Mouse (Mus musculus) embryonic facial prominence, embryonic 12.5 days (tissue): ENCODE results near the gene Kdm4b. TPM values are rescaled to one million over a fixed set of nuclear protein-coding genes. Genes with fewer than 3 reads are reported as not detected.

ENCODE experiments used
- microRNA-seq: library from miRNA; unstranded; fragments of <30 nt; microRNA quantifications from one replicate; pipeline ENCODE4, GENCODE M21; 2017
- polyA plus RNA-seq: library from polyadenylated mRNA; unstranded; fragments of >200 nt; fragmentation: Nextera tagmentation; extraction: Ambion mirVana; gene quantifications from 2 replicates; pipeline ENCODE4 v1.2.1, GENCODE M21; 2016

The Kdm4b gene
- polyA plus RNA-seq, 1 experiment from 2014 or later: 54.6 TPM

Small RNAs within 50 kb of the gene (microRNA-seq; reads per million reads assigned to microRNA genes)
- 2.4 reads per million, percentile 9 among the genes with 10 or more reads in this experiment for gene Mir6977

Other genes starting within 250 kb of the Kdm4b start
- 173 and 179 TPM in 2 replicates for gene Hdgfl2, start 246.4 kb upstream of the Kdm4b start, polyA plus RNA-seq
- gene Plin4, start 216.3 kb upstream of the Kdm4b start, polyA plus RNA-seq: 0.08 and 0.10 TPM in 2 replicates
- gene Plin5, start 208.5 kb upstream of the Kdm4b start, polyA plus RNA-seq: 0.15 and 0.29 TPM in 2 replicates
- gene Lrg1, start 204.1 kb upstream of the Kdm4b start, polyA plus RNA-seq: 0.15 and 0.23 TPM in 2 replicates
- 4.3 and 4.6 TPM in 2 replicates for gene Sema6b, start 185.7 kb upstream of the Kdm4b start, polyA plus RNA-seq
- 12.4 and 13.0 TPM in 2 replicates for gene Tnfaip8l1, start 163.6 kb upstream of the Kdm4b start, polyA plus RNA-seq
- 71.0 and 76.2 TPM in 2 replicates for gene Mydgf, start 142.1 kb upstream of the Kdm4b start, polyA plus RNA-seq
- 41.4 and 43.4 TPM in 2 replicates for gene Dpp9, start 107.2 kb upstream of the Kdm4b start, polyA plus RNA-seq
- gene Fem1a, start 69.3 kb upstream of the Kdm4b start, polyA plus RNA-seq: 15.3 and 15.5 TPM in 2 replicates
- 2.7 and 3.5 TPM in 2 replicates for gene Ticam1, start 49.3 kb upstream of the Kdm4b start, polyA plus RNA-seq
- 56.6 and 67.4 TPM in 2 replicates for gene Plin3, start 33.2 kb upstream of the Kdm4b start, polyA plus RNA-seq
- not detected in 2 replicates for gene Arrdc5, start 25.8 kb upstream of the Kdm4b start, polyA plus RNA-seq
- gene Uhrf1, start 22.7 kb upstream of the Kdm4b start, polyA plus RNA-seq: 157 and 160 TPM in 2 replicates
- 158 and 167 TPM in 2 replicates for gene Ptprs, start 150.4 kb downstream of the Kdm4b start, polyA plus RNA-seq
- not detected in 2 replicates for gene Znrf4, start 186.4 kb downstream of the Kdm4b start, polyA plus RNA-seq
- 1.4 and 1.7 TPM in 2 replicates for gene Gm20219, start 228.3 kb downstream of the Kdm4b start, polyA plus RNA-seq